Mouse (Mus musculus): ENCODE results near the gene Pex7.

DNA sequence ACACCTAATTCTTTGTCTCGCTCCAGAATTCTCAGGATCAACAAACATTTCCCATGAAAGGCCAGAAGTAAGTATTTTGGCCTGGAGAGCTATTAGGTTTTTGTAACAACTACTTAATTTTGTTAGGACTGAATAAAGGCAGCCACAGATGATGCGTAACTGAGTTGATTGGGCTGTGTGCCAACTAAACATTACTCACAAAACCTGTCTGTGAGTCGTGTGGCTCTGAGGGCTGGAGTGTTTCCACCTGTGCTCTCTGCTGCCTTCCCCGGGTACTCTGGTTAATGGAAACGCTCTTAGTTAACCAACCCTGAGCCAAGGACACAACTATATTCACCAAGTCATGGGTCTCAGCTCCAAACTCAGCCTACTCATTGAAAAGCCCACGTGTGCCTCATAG lies 14.3 kb downstream of the Pex7 start:
- TF ChIP-seq CTCF (IDR thresholded peaks at IDR 0.05; ENCODE audit: low read depth, low read length) (no peak), TAL1 (conservative IDR thresholded peaks at IDR 0.05; ENCODE audit: low read depth, low read length) (no peak), GATA1 (IDR thresholded peaks at IDR 0.05; ENCODE audit: borderline replicate concordance, low read length) (no peak), GATA2 (IDR thresholded peaks at IDR 0.05; ENCODE audit: borderline replicate concordance, low read depth, low read length) (no peak)
